Mouse (Mus musculus) liver, adult 2 months (tissue): ENCODE measurements around the gene BC024978.

ENCODE experiments used
- CTCF ChIP-seq: fragments of 200-500 bp; IDR thresholded peaks from 2 replicates; pipeline ENCODE4 v1.5.1; 2011; ENCODE audit warnings: low read depth, low read length, control low read depth
- POLR2A ChIP-seq: fragments of 200-500 bp; IDR thresholded peaks from 2 replicates; pipeline ENCODE4 v1.6.1; 2011; ENCODE audit warnings: low read length, control low read depth; ENCODE audit not compliant: insufficient read depth; ENCODE audit errors: extremely low read depth

- TF ChIP-seq POLR2A (no peak), CTCF (no peak)
Measured at GRCm38 (mm10) chr7:27193731-27194130, 1.9 kb upstream of the BC024978 start.
